16 mouse cellular contexts compared by ENCODE assay signal in genomic region chr8:71597451-71597850, GRCm38 (mm10). TPM values are rescaled to one million over a fixed set of nuclear protein-coding genes. Genes with fewer than 3 reads are reported as not detected.
DNase-seq lines count a peak whose midpoint lies in the region; ATAC-seq lines count a peak whose summit lies in the region.
"Had no signal": no experiment of that assay in that cellular context is flagged by ENCODE, and none has a peak within 500 bp of the region (broad histone marks: within the 10 kb centered on the region; RNA-seq: fewer than 3 reads in every experiment).

TSS of gene Fam129c (plus strand) at chr8:71597648.

- peaks cover 26% of the 10 kb centered on the region for H3K27me3 ChIP-seq in neural tube, embryonic 15.5 days (replicated peaks)

- H3K36me3 ChIP-seq in neural tube, embryonic 15.5 days = peaks cover 6% of the 10 kb centered on the region
- H3K36me3 ChIP-seq: intestine, embryonic 15.5 days had no signal

- WGBS in neural tube, embryonic 15.5 days = 66% methylated on average over 3 of the region's 3 CpGs

- no peak within 1 kb of the TSS for H3K27ac ChIP-seq in neural tube, embryonic 15.5 days (replicated peaks)
- H3K27ac ChIP-seq: hindbrain, embryonic 12.5 days; intestine, embryonic 15.5 days; liver, embryonic 12.5 days; midbrain, embryonic 13.5 days had no signal

- H3K9ac ChIP-seq in neural tube, embryonic 15.5 days (replicated peaks) = no peak within 1 kb of the TSS
- H3K9ac ChIP-seq: hindbrain, embryonic 12.5 days; intestine, embryonic 15.5 days; liver, embryonic 12.5 days; midbrain, embryonic 13.5 days had no signal

- no peak for ATAC-seq in neural tube, embryonic 15.5 days (ENCODE audit: low FRiP score)
- ATAC-seq: intestine, embryonic 15.5 days; liver, embryonic 12.5 days; midbrain, embryonic 13.5 days had no signal

- intact Hi-C loops in heart, postnatal 14 days (cut with DNase I) = loop anchor here (2.0 to 5.0 kb wide), 2 partner anchors 63 to 155 kb away; no protein-coding TSS in a partner anchor

- peaks cover 39% of the 10 kb centered on the region for H3K4me1 ChIP-seq in neural tube, embryonic 15.5 days

- no peaks in the 10 kb centered on the region for H3K9me3 ChIP-seq in neural tube, embryonic 15.5 days (replicated peaks)
- H3K9me3 ChIP-seq: G1E; hindbrain, embryonic 12.5 days; intestine, embryonic 15.5 days; liver, embryonic 12.5 days; midbrain, embryonic 13.5 days had no signal

- peak; percentile 89 for DNase-seq in heart, adult 11 months
- DNase-seq in heart, postnatal 14 days = no peak
- DNase-seq in thymus, postnatal 0 days (ENCODE audit: low spot score) = no peak
- no peak for DNase-seq in thymus, postnatal 25 days
- DNase-seq in right cerebral cortex, postnatal 10 days (ENCODE audit: low spot score in 2 of 2) = no peak
- DNase-seq in left cerebral cortex, adult 11 months (ENCODE audit: low spot score) = no peak
- DNase-seq: adrenal gland, adult 2 months; cerebellum, postnatal 25 days; left cerebral cortex, postnatal 4 days; right cerebral cortex, postnatal 4 days had no signal

- no peak within 1 kb of the TSS for H3K4me2 ChIP-seq in neural tube, embryonic 15.5 days
- H3K4me2 ChIP-seq: hindbrain, embryonic 12.5 days; intestine, embryonic 15.5 days had no signal

- no peak within 1 kb of the TSS for H3K4me3 ChIP-seq in neural tube, embryonic 15.5 days (replicated peaks)
- H3K4me3 ChIP-seq: hindbrain, embryonic 12.5 days; intestine, embryonic 15.5 days; liver, embryonic 12.5 days; midbrain, embryonic 13.5 days had no signal

RNA-seq across cellular contexts. Expression of gene Fam129c, which starts in this region (rescaled TPM):
- 1 to 10 TPM; 1.6 to 2.7 TPM for total RNA-seq in heart, postnatal 14 days (2021)
- 9.4 and 11.2 TPM in 2 replicates for polyA plus RNA-seq in thymus, postnatal 0 days (2015; fragmentation: Nextera tagmentation; extraction: Ambion mirVana)
- polyA plus RNA-seq in neural tube, embryonic 15.5 days (2015; fragmentation: Nextera tagmentation; extraction: Ambion mirVana) = 8.4 and 10.2 TPM in 2 replicates
